Mouse (Mus musculus): ENCODE measurements at regions not wholly inside any gene's neighbourhood (a gene's known extent, or its start where the extent isn't known, plus 50 kb on each side); places are given as distances from the start of the nearest gene placed in this dataset.

- TF ChIP-seq CTCF (IDR thresholded peaks at IDR 0.05; ENCODE audit: borderline replicate concordance, insufficient read depth, low read depth, low read length) (no peak), POLR2A (IDR thresholded peaks at IDR 0.05; ENCODE audit: borderline replicate concordance, insufficient read depth, low read length) (no peak)
These were observed 532.2 kb downstream of the 1810013L24Rik start for GRCm38 (mm10) chr16:9362116-9362515.
